8 mouse cellular contexts compared by ENCODE assay signal in genomic region chr2:32939418-32939817, GRCm38 (mm10). TPM values are rescaled to one million over a fixed set of nuclear protein-coding genes. Genes with fewer than 3 reads are reported as not detected.
DNase-seq lines count a peak whose midpoint lies in the region; ATAC-seq lines count a peak whose summit lies in the region.

No protein-coding gene starts in this region.

- no peak overlapping the region for H3K4me2 ChIP-seq in hindbrain, embryonic 13.5 days
- H3K4me2 ChIP-seq in heart, embryonic 11.5 days = no peak overlapping the region

- WGBS in hindbrain, embryonic 10.5 days = 67% methylated on average over 5 of the region's 5 CpGs
- WGBS in hindbrain, embryonic 13.5 days = 75% methylated on average over 5 of the region's 5 CpGs
- WGBS in embryonic facial prominence, embryonic 10.5 days = 65% methylated on average over 5 of the region's 5 CpGs
- WGBS in heart, embryonic 11.5 days (ENCODE audit: insufficient replicate concordance) = 54% methylated on average over 5 of the region's 5 CpGs

- H3K9me3 ChIP-seq in hindbrain, embryonic 10.5 days = no peaks in the 10 kb centered on the region
- H3K9me3 ChIP-seq in hindbrain, embryonic 13.5 days = no peaks in the 10 kb centered on the region
- H3K9me3 ChIP-seq in embryonic facial prominence, embryonic 10.5 days = no peaks in the 10 kb centered on the region
- no peaks in the 10 kb centered on the region for H3K9me3 ChIP-seq in heart, embryonic 11.5 days (replicated peaks; ENCODE audit: control insufficient read depth, low read length)

- H3K9ac ChIP-seq in hindbrain, embryonic 13.5 days = no peak overlapping the region
- no peak overlapping the region for H3K9ac ChIP-seq in heart, embryonic 11.5 days (ENCODE audit: low read depth, low read length)

- H3K4me3 ChIP-seq in hindbrain, embryonic 10.5 days = no peak overlapping the region
- no peak overlapping the region for H3K4me3 ChIP-seq in hindbrain, embryonic 13.5 days
- no peak overlapping the region for H3K4me3 ChIP-seq in embryonic facial prominence, embryonic 10.5 days
- no peak overlapping the region for H3K4me3 ChIP-seq in heart, embryonic 11.5 days (ENCODE audit: low read depth, low read length)

- no peak overlapping the region for H3K27ac ChIP-seq in hindbrain, embryonic 10.5 days
- no peak overlapping the region for H3K27ac ChIP-seq in hindbrain, embryonic 13.5 days
- H3K27ac ChIP-seq in embryonic facial prominence, embryonic 10.5 days (replicated peaks) = no peak overlapping the region
- H3K27ac ChIP-seq in heart, embryonic 11.5 days (ENCODE audit: low read depth, low read length) = no peak overlapping the region

- peak; percentile 29 for DNase-seq in hindbrain, embryonic 10.5 days (ENCODE audit: low spot score)
- DNase-seq in urinary bladder, postnatal 14 days (ENCODE audit: low spot score) = peak; percentile 52
- no peak for DNase-seq in urinary bladder, postnatal 25 days (ENCODE audit: low spot score)
- DNase-seq in embryonic facial prominence, embryonic 10.5 days (ENCODE audit: low spot score) = peak; percentile 33
- DNase-seq in lung, postnatal 25 days (ENCODE audit: low spot score) = peak; percentile 35
- no peak for DNase-seq in Muller cell, postnatal 12 days (ENCODE audit: inconsistent ontology term)

- H3K36me3 ChIP-seq in hindbrain, embryonic 10.5 days = peaks cover 78% of the 10 kb centered on the region
- H3K36me3 ChIP-seq in hindbrain, embryonic 13.5 days = peaks cover 94% of the 10 kb centered on the region
- peaks cover 59% of the 10 kb centered on the region for H3K36me3 ChIP-seq in embryonic facial prominence, embryonic 10.5 days (replicated peaks)
- peaks cover 7% of the 10 kb centered on the region for H3K36me3 ChIP-seq in heart, embryonic 11.5 days (ENCODE audit: control insufficient read depth, insufficient read depth, low read length)

- ATAC-seq in hindbrain, embryonic 13.5 days (ENCODE audit: low FRiP score) = no peak
- ATAC-seq in heart, embryonic 11.5 days (replicated peaks; ENCODE audit: insufficient number of reproducible peaks, low FRiP score, low TSS enrichment) = no peak

- no peaks in the 10 kb centered on the region for H3K27me3 ChIP-seq in hindbrain, embryonic 10.5 days (ENCODE audit: insufficient read depth, poor library complexity, severe bottlenecking)
- H3K27me3 ChIP-seq in hindbrain, embryonic 13.5 days = no peaks in the 10 kb centered on the region
- no peaks in the 10 kb centered on the region for H3K27me3 ChIP-seq in embryonic facial prominence, embryonic 10.5 days (replicated peaks; ENCODE audit: low read depth, poor library complexity, severe bottlenecking)
- no peaks in the 10 kb centered on the region for H3K27me3 ChIP-seq in heart, embryonic 11.5 days (ENCODE audit: control insufficient read depth, insufficient read depth, low read length)

- no peaks in the 10 kb centered on the region for H3K4me1 ChIP-seq in hindbrain, embryonic 10.5 days (replicated peaks)
- H3K4me1 ChIP-seq in hindbrain, embryonic 13.5 days (replicated peaks) = no peaks in the 10 kb centered on the region
- H3K4me1 ChIP-seq in embryonic facial prominence, embryonic 10.5 days = no peaks in the 10 kb centered on the region
- no peaks in the 10 kb centered on the region for H3K4me1 ChIP-seq in heart, embryonic 11.5 days (ENCODE audit: control insufficient read depth, insufficient read depth, low read length)

RNA-seq across cellular contexts. Expression of gene Rpl12, which starts 21.9 kb away (rescaled TPM):
- 131 and 166 TPM in 2 replicates for polyA plus RNA-seq in hindbrain, embryonic 10.5 days (2016; fragmentation: Nextera tagmentation; extraction: Ambion mirVana)
- 92.0 and 108 TPM in 2 replicates for polyA plus RNA-seq in hindbrain, embryonic 13.5 days (2015; fragmentation: Nextera tagmentation; extraction: Ambion mirVana)
- 196 and 200 TPM in 2 replicates for polyA plus RNA-seq in embryonic facial prominence, embryonic 10.5 days (2016; fragmentation: Nextera tagmentation; extraction: Ambion mirVana)
- polyA plus RNA-seq in heart, embryonic 11.5 days (2014; fragmentation: Nextera tagmentation; extraction: Ambion mirVana) = 131 and 158 TPM in 2 replicates

RNA-seq across cellular contexts. Expression of gene Lrsam1, which starts 22.0 kb away (rescaled TPM):
- polyA plus RNA-seq in hindbrain, embryonic 10.5 days (2016; fragmentation: Nextera tagmentation; extraction: Ambion mirVana) = 11.5 TPM in 2 replicates
- 19.6 and 26.0 TPM in 2 replicates for polyA plus RNA-seq in hindbrain, embryonic 13.5 days (2015; fragmentation: Nextera tagmentation; extraction: Ambion mirVana)
- 7.8 and 8.9 TPM in 2 replicates for polyA plus RNA-seq in embryonic facial prominence, embryonic 10.5 days (2016; fragmentation: Nextera tagmentation; extraction: Ambion mirVana)
- polyA plus RNA-seq in heart, embryonic 11.5 days (2014; fragmentation: Nextera tagmentation; extraction: Ambion mirVana) = 6.7 and 7.4 TPM in 2 replicates

RNA-seq across cellular contexts. Expression of gene Slc2a8, which starts 42.5 kb away (rescaled TPM):
- 21.3 and 27.4 TPM in 2 replicates for polyA plus RNA-seq in hindbrain, embryonic 10.5 days (2016; fragmentation: Nextera tagmentation; extraction: Ambion mirVana)
- 19.8 and 25.7 TPM in 2 replicates for polyA plus RNA-seq in hindbrain, embryonic 13.5 days (2015; fragmentation: Nextera tagmentation; extraction: Ambion mirVana)
- polyA plus RNA-seq in embryonic facial prominence, embryonic 10.5 days (2016; fragmentation: Nextera tagmentation; extraction: Ambion mirVana) = 19.7 and 21.5 TPM in 2 replicates
- polyA plus RNA-seq in heart, embryonic 11.5 days (2014; fragmentation: Nextera tagmentation; extraction: Ambion mirVana) = 12.1 and 13.2 TPM in 2 replicates

Comparison
In these comparisons a context has a peak if more than half of its experiments do, and no peak if none do; other contexts are left out.
1. DNase-seq: peak in hindbrain, embryonic 10.5 days (single experiment), urinary bladder, postnatal 14 days (single experiment), embryonic facial prominence, embryonic 10.5 days (single experiment) and lung, postnatal 25 days (single experiment); none in urinary bladder, postnatal 25 days (single experiment) and Muller cell, postnatal 12 days (single experiment).